Mouse (Mus musculus): Measurements from ENCODE around the gene Eno1. TPM values are rescaled to one million over a fixed set of nuclear protein-coding genes. Genes with fewer than 3 reads are reported as not detected.
"Not testable (repeated sequence)": the region's sequence is repeated elsewhere in the genome, so short reads cannot be mapped to it uniquely, and the experiment has no call there.

Gene Eno1
- total RNA-seq, 2 experiments from 2014 or later = 323 to 338 TPM

- no peak for DNase-seq (ENCODE audit: low spot score in 2 of 2)
Observed at GRCm38 (mm10) chr4:150280002-150280401, 43.5 kb downstream of the Eno1 start.

GRCm38 (mm10) chr4:150280459-150280858 lies 43.9 kb downstream of the Eno1 start:
- no peak for DNase-seq (ENCODE audit: low spot score in 2 of 2)

- peak; percentile 100 for DNase-seq (ENCODE audit: low spot score in 2 of 2)
Observed at GRCm38 (mm10) chr4:150281018-150281761, 44.7 kb downstream of the Eno1 start, which contains the start of gene Rere. Gene Rere, plus strand, starts transcription at chr4:150281646.

- DNase-seq (ENCODE audit: low spot score in 2 of 2) = peak; percentile 51 to 59
Observed at GRCm38 (mm10) chr4:150281891-150282630, 45.5 kb downstream of the Eno1 start.

GRCm38 (mm10) chr4:150282631-150283334 lies 46.3 kb downstream of the Eno1 start:
- no peak for DNase-seq (ENCODE audit: low spot score in 2 of 2)

- no peak for DNase-seq (ENCODE audit: low spot score in 2 of 2)
Observed at GRCm38 (mm10) chr4:150283335-150283638, 46.8 kb downstream of the Eno1 start.

- no peak for DNase-seq (ENCODE audit: low spot score in 2 of 2)
Observed at GRCm38 (mm10) chr4:150283993-150284392, 47.5 kb downstream of the Eno1 start.

GRCm38 (mm10) chr4:150286980-150287379 lies 50.5 kb downstream of the Eno1 start:
- no peak for DNase-seq (ENCODE audit: low spot score in 2 of 2)

- not testable (repeated sequence) for DNase-seq (ENCODE audit: low spot score in 2 of 2)
Observed at GRCm38 (mm10) chr4:150287463-150287862, 50.9 kb downstream of the Eno1 start.

- no peak for DNase-seq (ENCODE audit: low spot score in 2 of 2)
Observed at GRCm38 (mm10) chr4:150291900-150292299, 55.4 kb downstream of the Eno1 start.

GRCm38 (mm10) chr4:150294870-150295269 lies 58.3 kb downstream of the Eno1 start:
- DNase-seq (ENCODE audit: low spot score in 2 of 2) = no peak

- DNase-seq (ENCODE audit: low spot score in 2 of 2) = no peak
Observed at GRCm38 (mm10) chr4:150295966-150296365, 59.4 kb downstream of the Eno1 start.

Other genes starting within 250 kb of the Eno1 start
- 10 to 100 TPM; 10.7 to 12.8 TPM for gene H6pd, start 227.7 kb upstream of the Eno1 start, total RNA-seq (2021)
- gene Gpr157, start 149.4 kb upstream of the Eno1 start, total RNA-seq (2021) = 1 to 10 TPM; 1.0 to 1.6 TPM
- gene Slc2a5, start 117.4 kb upstream of the Eno1 start, total RNA-seq (2021) = 1 to 10 TPM; 3.9 to 5.3 TPM
- not detected for gene Slc2a7, start 87.7 kb upstream of the Eno1 start, total RNA-seq (2021)
- not detected for gene Car6, start 35.4 kb upstream of the Eno1 start, total RNA-seq (2021)
- 100 to 1,000 TPM; 108 to 117 TPM for gene Rere, start 44.9 kb downstream of the Eno1 start, total RNA-seq (2021)